Mouse (Mus musculus): ENCODE measurements around the gene Hmg20a. TPM values are rescaled to one million over a fixed set of nuclear protein-coding genes. Genes with fewer than 3 reads are reported as not detected.

The Hmg20a gene
- polyA plus RNA-seq, 1 experiment from 2014 or later = 73.0 TPM

- no peak for ATAC-seq (ENCODE audit: insufficient number of reproducible peaks, insufficient read depth, low FRiP score, low TSS enrichment)
- peak overlapping the region; percentile 61 for H3K4me2 ChIP-seq (replicated peaks)
- peaks cover 35% of the 10 kb centered on the region for H3K4me1 ChIP-seq
- no peak overlapping the region for H3K9ac ChIP-seq
- peak overlapping the region; percentile 94 for H3K27ac ChIP-seq
- no peaks in the 10 kb centered on the region for H3K27me3 ChIP-seq
- WGBS = 57% methylated on average over 4 of the region's 4 CpGs
- H3K9me3 ChIP-seq = no peaks in the 10 kb centered on the region
- no peaks in the 10 kb centered on the region for H3K36me3 ChIP-seq
- peak overlapping the region; percentile 37; the same call in 1 of the 2 replicates for H3K4me3 ChIP-seq
Measured at GRCm38 (mm10) chr9:56507682-56508061, 89.3 kb downstream of the Hmg20a start.

GRCm38 (mm10) chr9:56508835-56509451 is 90.5 kb downstream of the Hmg20a start:
- no peak overlapping the region for H3K9ac ChIP-seq
- H3K4me3 ChIP-seq = no peak overlapping the region
- H3K9me3 ChIP-seq = no peaks in the 10 kb centered on the region
- no peak overlapping the region for H3K4me2 ChIP-seq (replicated peaks)
- H3K36me3 ChIP-seq = no peaks in the 10 kb centered on the region
- H3K27ac ChIP-seq = no peak overlapping the region
- WGBS = 78% methylated on average over 11 of the region's 11 CpGs
- H3K4me1 ChIP-seq = peaks cover 26% of the 10 kb centered on the region
- no peaks in the 10 kb centered on the region for H3K27me3 ChIP-seq
- ATAC-seq (ENCODE audit: insufficient number of reproducible peaks, insufficient read depth, low FRiP score, low TSS enrichment) = no peak

DNA sequence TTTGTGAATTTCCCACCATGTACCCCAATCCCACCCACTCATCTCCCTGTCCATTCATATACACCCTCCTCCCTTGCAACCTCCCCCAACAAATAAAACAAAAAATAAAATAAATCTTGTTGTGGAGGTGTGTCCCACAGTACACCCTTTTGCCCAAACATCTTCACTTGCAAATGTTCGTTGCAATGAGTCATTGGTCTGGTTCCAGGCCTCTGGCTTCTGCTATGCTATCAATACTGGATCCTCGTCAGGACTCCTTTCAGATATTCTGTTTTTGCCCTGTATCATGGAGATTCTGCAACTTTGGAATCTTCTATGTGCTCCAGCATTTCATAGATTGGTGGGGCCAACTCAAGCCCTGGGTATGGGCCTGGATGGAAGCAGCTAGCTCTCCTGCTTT is 91.9 kb downstream of the Hmg20a start:
- 88% methylated on average over 2 of the region's 2 CpGs for WGBS
- Histone ChIP-seq H3K27me3 (no peaks in the 10 kb centered on the region), H3K4me3 (no peak overlapping the region), H3K4me1 (peaks cover 15% of the 10 kb centered on the region), H3K27ac (no peak overlapping the region), H3K4me2 (replicated peaks) (no peak overlapping the region), H3K9me3 (no peaks in the 10 kb centered on the region), H3K36me3 (no peaks in the 10 kb centered on the region), H3K9ac (no peak overlapping the region)
- ATAC-seq (ENCODE audit: insufficient number of reproducible peaks, insufficient read depth, low FRiP score, low TSS enrichment) = no peak

DNA sequence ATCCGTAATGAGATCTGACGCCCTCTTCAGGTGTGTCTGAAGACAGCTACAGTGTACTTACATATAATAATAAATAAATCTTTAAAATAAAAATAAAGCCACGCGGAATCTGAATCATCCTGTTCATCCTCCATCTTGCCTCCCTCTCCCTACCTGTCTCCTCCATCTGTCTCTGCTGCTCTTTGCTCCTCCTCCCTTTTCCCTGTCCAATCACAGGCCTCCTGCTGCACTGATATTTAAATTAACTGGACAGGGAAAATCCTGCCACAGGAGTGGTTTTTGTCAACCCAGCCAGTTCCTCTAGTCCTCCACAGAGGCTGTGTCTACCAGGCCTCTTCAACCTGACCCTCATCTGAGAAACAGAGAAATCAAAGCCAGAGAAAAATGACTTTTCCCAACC is 94.1 kb downstream of the Hmg20a start:
- no peak overlapping the region for H3K9ac ChIP-seq
- no peaks in the 10 kb centered on the region for H3K36me3 ChIP-seq
- ATAC-seq (ENCODE audit: insufficient number of reproducible peaks, insufficient read depth, low FRiP score, low TSS enrichment) = no peak
- H3K9me3 ChIP-seq = no peaks in the 10 kb centered on the region
- H3K27me3 ChIP-seq = no peaks in the 10 kb centered on the region
- no peak overlapping the region for H3K4me2 ChIP-seq (replicated peaks)
- H3K4me3 ChIP-seq = no peak overlapping the region
- H3K27ac ChIP-seq = no peak overlapping the region
- WGBS = 86% methylated on average over 4 of the region's 4 CpGs
- peaks cover 12% of the 10 kb centered on the region; the same call in 1 of the 2 replicates for H3K4me1 ChIP-seq

GRCm38 (mm10) chr9:56515110-56515509 is 96.7 kb downstream of the Hmg20a start:
- no peaks in the 10 kb centered on the region for H3K27me3 ChIP-seq
- no peak overlapping the region for H3K9ac ChIP-seq
- H3K4me1 ChIP-seq = 0 out of 2 replicates have a peak, but pooled peaks cover 8% of the 10 kb centered on the region
- ATAC-seq (ENCODE audit: insufficient number of reproducible peaks, insufficient read depth, low FRiP score, low TSS enrichment) = no peak
- no peaks in the 10 kb centered on the region for H3K9me3 ChIP-seq
- no peak overlapping the region for H3K4me2 ChIP-seq (replicated peaks)
- H3K36me3 ChIP-seq = no peaks in the 10 kb centered on the region
- no peak overlapping the region for H3K4me3 ChIP-seq
- 84% methylated on average over 5 of the region's 5 CpGs for WGBS
- H3K27ac ChIP-seq = no peak overlapping the region

DNA sequence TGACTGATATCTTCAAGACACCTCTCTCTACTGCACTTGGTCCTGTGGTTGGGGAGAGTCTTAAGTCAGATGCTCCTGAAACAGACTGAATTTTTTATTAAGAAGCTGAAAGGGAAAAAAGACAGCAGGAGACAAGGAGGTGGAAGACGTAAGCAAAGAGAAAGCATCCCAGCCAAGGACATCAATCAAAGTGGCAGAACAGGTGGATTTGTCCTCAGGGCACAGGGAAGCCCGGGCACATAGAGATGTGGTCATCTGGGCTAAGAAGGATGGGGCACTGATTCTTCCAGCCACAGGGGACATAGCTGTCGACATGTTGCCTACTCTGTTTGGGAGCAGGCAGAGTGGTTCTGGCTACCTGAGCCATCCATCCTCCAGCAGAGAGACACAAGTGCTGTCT is 97.8 kb downstream of the Hmg20a start:
- H3K9me3 ChIP-seq = no peaks in the 10 kb centered on the region
- H3K9ac ChIP-seq = no peak overlapping the region
- H3K4me1 ChIP-seq = 0 out of 2 replicates have a peak, but pooled peaks cover 8% of the 10 kb centered on the region
- no peak overlapping the region for H3K4me2 ChIP-seq (replicated peaks)
- H3K4me3 ChIP-seq = no peak overlapping the region
- 50% methylated on average over 3 of the region's 3 CpGs for WGBS
- H3K27me3 ChIP-seq = no peaks in the 10 kb centered on the region
- no peak for ATAC-seq (ENCODE audit: insufficient number of reproducible peaks, insufficient read depth, low FRiP score, low TSS enrichment)
- no peaks in the 10 kb centered on the region for H3K36me3 ChIP-seq
- H3K27ac ChIP-seq = no peak overlapping the region

GRCm38 (mm10) chr9:56516692-56517263 is 98.4 kb downstream of the Hmg20a start:
- ATAC-seq (ENCODE audit: insufficient number of reproducible peaks, insufficient read depth, low FRiP score, low TSS enrichment) = no peak
- H3K9me3 ChIP-seq = no peaks in the 10 kb centered on the region
- 55% methylated on average over 4 of the region's 4 CpGs for WGBS
- no peak overlapping the region for H3K9ac ChIP-seq
- H3K4me1 ChIP-seq = 0 out of 2 replicates have a peak, but pooled peaks cover 8% of the 10 kb centered on the region
- no peak overlapping the region for H3K4me3 ChIP-seq
- no peak overlapping the region for H3K27ac ChIP-seq
- H3K36me3 ChIP-seq = no peaks in the 10 kb centered on the region
- no peaks in the 10 kb centered on the region for H3K27me3 ChIP-seq
- no peak overlapping the region for H3K4me2 ChIP-seq (replicated peaks)

DNA sequence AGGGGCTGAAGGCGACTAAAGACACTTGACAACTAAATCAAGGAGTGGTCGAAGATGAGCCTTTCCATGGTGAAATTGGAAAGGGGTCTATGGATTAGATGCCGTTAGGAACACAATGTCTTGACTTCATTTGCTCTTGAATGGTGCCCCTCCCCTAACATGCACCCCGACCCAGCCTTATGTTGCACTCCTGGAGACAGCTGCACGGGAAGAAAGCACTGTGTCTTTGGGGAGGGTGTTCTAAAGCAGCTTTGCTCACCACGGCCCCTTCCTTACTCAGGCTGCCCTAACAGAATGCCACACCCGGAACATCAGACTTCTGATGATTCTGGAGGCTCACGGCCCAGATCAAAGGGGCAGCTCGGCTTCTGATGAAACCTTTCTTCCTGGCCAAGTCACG is 103.9 kb downstream of the Hmg20a start:
- Histone ChIP-seq H3K9me3 (no peaks in the 10 kb centered on the region), H3K4me3 (no peak overlapping the region), H3K4me1 (no peaks in the 10 kb centered on the region), H3K4me2 (replicated peaks) (no peak overlapping the region), H3K27me3 (no peaks in the 10 kb centered on the region), H3K27ac (no peak overlapping the region), H3K9ac (no peak overlapping the region), H3K36me3 (no peaks in the 10 kb centered on the region)
- ATAC-seq (ENCODE audit: insufficient number of reproducible peaks, insufficient read depth, low FRiP score, low TSS enrichment) = no peak
- 73% methylated on average over 10 of the region's 10 CpGs for WGBS

GRCm38 (mm10) chr9:56527951-56528350 is 109.5 kb downstream of the Hmg20a start:
- H3K27me3 ChIP-seq = no peaks in the 10 kb centered on the region

GRCm38 (mm10) chr9:56531991-56532390 is 113.6 kb downstream of the Hmg20a start:
- Histone ChIP-seq H3K36me3 (no peaks in the 10 kb centered on the region), H3K9ac (no peak overlapping the region), H3K27me3 (no peaks in the 10 kb centered on the region), H3K9me3 (no peaks in the 10 kb centered on the region), H3K4me2 (replicated peaks) (no peak overlapping the region), H3K4me3 (no peak overlapping the region), H3K27ac (no peak overlapping the region), H3K4me1 (peaks cover 6% of the 10 kb centered on the region; the same call in 1 of the 2 replicates)
- no peak for ATAC-seq (ENCODE audit: insufficient number of reproducible peaks, insufficient read depth, low FRiP score, low TSS enrichment)

More at GRCm38 (mm10) chr9:56527951-56528350, 109.5 kb downstream of the Hmg20a start:
- no peak for ATAC-seq (ENCODE audit: insufficient number of reproducible peaks, insufficient read depth, low FRiP score, low TSS enrichment)
- Histone ChIP-seq H3K4me3 (no peak overlapping the region), H3K9me3 (no peaks in the 10 kb centered on the region), H3K4me2 (replicated peaks) (no peak overlapping the region), H3K27ac (no peak overlapping the region), H3K4me1 (no peaks in the 10 kb centered on the region), H3K9ac (no peak overlapping the region), H3K36me3 (no peaks in the 10 kb centered on the region)
- WGBS = 47% methylated on average over 4 of the region's 4 CpGs

GRCm38 (mm10) chr9:56533916-56534315 is 115.5 kb downstream of the Hmg20a start:
- Histone ChIP-seq H3K9ac (no peak overlapping the region), H3K4me1 (peaks cover 6% of the 10 kb centered on the region; the same call in 1 of the 2 replicates), H3K9me3 (no peaks in the 10 kb centered on the region), H3K27me3 (0 out of 2 replicates have a peak, but pooled peaks cover 2% of the 10 kb centered on the region), H3K4me2 (replicated peaks) (no peak overlapping the region), H3K27ac (no peak overlapping the region), H3K36me3 (no peaks in the 10 kb centered on the region), H3K4me3 (no peak overlapping the region)
- ATAC-seq (ENCODE audit: insufficient number of reproducible peaks, insufficient read depth, low FRiP score, low TSS enrichment) = no peak
- WGBS = 69% methylated on average over 9 of the region's 9 CpGs

- no peak overlapping the region for H3K4me2 ChIP-seq (replicated peaks)
- no peak overlapping the region for H3K9ac ChIP-seq
- 52% methylated on average over 7 of the region's 7 CpGs for WGBS
- H3K4me1 ChIP-seq = peaks cover 6% of the 10 kb centered on the region; the same call in 1 of the 2 replicates
- 0 out of 2 replicates have a peak, but pooled peaks cover 2% of the 10 kb centered on the region for H3K27me3 ChIP-seq
- H3K4me3 ChIP-seq = no peak overlapping the region
- no peaks in the 10 kb centered on the region for H3K36me3 ChIP-seq
- ATAC-seq (ENCODE audit: insufficient number of reproducible peaks, insufficient read depth, low FRiP score, low TSS enrichment) = no peak
- no peak overlapping the region for H3K27ac ChIP-seq
- H3K9me3 ChIP-seq = no peaks in the 10 kb centered on the region
Measured at GRCm38 (mm10) chr9:56534727-56535126, 116.3 kb downstream of the Hmg20a start.

Data from embryonic facial prominence, embryonic 12.5 days (tissue).